Mouse (Mus musculus): ENCODE data around the gene Lats1. TPM values are rescaled to one million over a fixed set of nuclear protein-coding genes. Genes with fewer than 3 reads are reported as not detected.

Lats1 gene
- total and polyA plus RNA-seq, 3 experiments = 11.1 to 73.4 (median 17.8) TPM

- DNase-seq (ENCODE audit: low read depth, low spot score) = peak; percentile 98
- peak within 1 kb of the TSS; percentile 81 for H3K27ac ChIP-seq (ENCODE audit: control insufficient read depth, low read depth, low read length)
- H3K27me3 ChIP-seq (ENCODE audit: control insufficient read depth in 1 of 2, insufficient read depth in 2 of 2, low read length in 2 of 2) = no peaks in the 10 kb centered on the region
- H3K79me2 ChIP-seq (ENCODE audit: control insufficient read depth, insufficient read depth, low read length, poor library complexity) = peaks cover 40% of the 10 kb centered on the region
- peak within 1 kb of the TSS; percentile 79 to 87 for H3K4me3 ChIP-seq (ENCODE audit: control insufficient read depth in 1 of 2, insufficient read depth in 1 of 2, low read depth in 2 of 2, low read length in 2 of 2)
- H3K9me3 ChIP-seq (replicated peaks; ENCODE audit: insufficient read depth, low read length) = no peaks in the 10 kb centered on the region
- H3K4me1 ChIP-seq (ENCODE audit: control insufficient read depth in 1 of 2, insufficient read depth in 2 of 2, low read length in 2 of 2) = peaks cover 6 to 12% of the 10 kb centered on the region in 2 experiments; a peak in 3 of 4 replicates
- peak within 1 kb of the TSS; percentile 85 for H3K9ac ChIP-seq (ENCODE audit: control insufficient read depth, low read depth, low read length, poor library complexity, severe bottlenecking)
- H3K36me3 ChIP-seq (ENCODE audit: control insufficient read depth in 1 of 2, insufficient read depth in 2 of 2, low read length in 2 of 2) = peaks cover 0 to 20% of the 10 kb centered on the region in 2 experiments; a peak in 2 of 4 replicates
- TF ChIP-seq GATA1 (IDR thresholded peaks at IDR 0.05; ENCODE audit: low read depth, low read length) = peak; percentile 13; the same call in 1 of the 2 replicates
- peak; percentile 80 to 94 for TF ChIP-seq POLR2A (IDR thresholded peaks at IDR 0.05; ENCODE audit: control insufficient read depth in 1 of 2, insufficient read depth in 1 of 2, low read depth in 1 of 2, low read length in 2 of 2, poor library complexity in 1 of 2)
- TF ChIP-seq MEF2A (IDR thresholded peaks at IDR 0.05; ENCODE audit: extremely low read depth, insufficient replicate concordance, low read depth, low read length, poor library complexity, severe bottlenecking) = no peak
- no peak for TF ChIP-seq TAL1 (IDR thresholded peaks at IDR 0.05; ENCODE audit: low read length)
- TF ChIP-seq CHD1 (IDR thresholded peaks at IDR 0.05; ENCODE audit: low read depth, low read length) = no peak
- TF ChIP-seq MXI1 (IDR thresholded peaks at IDR 0.05; ENCODE audit: low read depth, low read length) = peak; percentile 38; the same call in 1 of the 2 replicates
- no peak for TF ChIP-seq MAZ (IDR thresholded peaks at IDR 0.05; ENCODE audit: low read depth, low read length)
- no peak for TF ChIP-seq GABPA (IDR thresholded peaks at IDR 0.05; ENCODE audit: low read depth, low read length)
- TF ChIP-seq EP300 (IDR thresholded peaks at IDR 0.05; ENCODE audit: low read depth in 1 of 2, low read length in 2 of 2) = no peak
- TF ChIP-seq USF1 (IDR thresholded peaks at IDR 0.05; ENCODE audit: low read depth, low read length) = no peak
- no peak for TF ChIP-seq E2F4 (IDR thresholded peaks at IDR 0.05; ENCODE audit: borderline replicate concordance, low read depth, low read length)
- TF ChIP-seq TCF12 (IDR thresholded peaks at IDR 0.05; ENCODE audit: low read depth, low read length) = no peak
- no peak for TF ChIP-seq BHLHE40 (IDR thresholded peaks at IDR 0.05; ENCODE audit: borderline replicate concordance, low read depth, low read length)
- TF ChIP-seq POLR2AphosphoS2 (IDR thresholded peaks at IDR 0.05; ENCODE audit: low read length) = peak; percentile 74; the same call in 1 of the 2 replicates
- TF ChIP-seq TBP (IDR thresholded peaks at IDR 0.05; ENCODE audit: low read depth, low read length) = peak; percentile 85
- no peak for TF ChIP-seq ZNF384 (IDR thresholded peaks at IDR 0.05; ENCODE audit: low read depth, low read length)
- TF ChIP-seq MAFK (IDR thresholded peaks at IDR 0.05; ENCODE audit: borderline replicate concordance, low read depth, low read length) = no peak
- TF ChIP-seq UBTF (IDR thresholded peaks at IDR 0.05; ENCODE audit: borderline replicate concordance, insufficient read depth, low read depth, low read length) = 0 out of 2 replicates have a peak, but pooled peaks have one; percentile 46
- no peak for TF ChIP-seq POLR2AphosphoS5 (IDR thresholded peaks at IDR 0.05; ENCODE audit: borderline replicate concordance, low read depth, low read length)
- no peak for TF ChIP-seq MYC (IDR thresholded peaks at IDR 0.05; ENCODE audit: low read depth, low read length)
- no peak for TF ChIP-seq ZC3H11A (IDR thresholded peaks at IDR 0.05; ENCODE audit: low read depth, low read length)
- TF ChIP-seq RAD21 (IDR thresholded peaks at IDR 0.05; ENCODE audit: low read depth, low read length) = no peak
- no peak for TF ChIP-seq RCOR1 (IDR thresholded peaks at IDR 0.05; ENCODE audit: low read depth, low read length)
- TF ChIP-seq CHD2 (IDR thresholded peaks at IDR 0.05; ENCODE audit: low read length) = no peak
- TF ChIP-seq USF2 (IDR thresholded peaks at IDR 0.05; ENCODE audit: borderline replicate concordance in 1 of 2, insufficient read depth in 1 of 2, low read depth in 1 of 2, low read length in 2 of 2) = no peak
- TF ChIP-seq NELFE (IDR thresholded peaks at IDR 0.05; ENCODE audit: low read depth, low read length) = peak; percentile 94
- no peak for TF ChIP-seq ETS1 (IDR thresholded peaks at IDR 0.05; ENCODE audit: low read depth, low read length)
- peak; percentile 74 for TF ChIP-seq SIN3A (IDR thresholded peaks at IDR 0.05; ENCODE audit: low read length)
- no peak for TF ChIP-seq MYB (IDR thresholded peaks at IDR 0.05; ENCODE audit: low read depth, low read length)
- no peak for TF ChIP-seq CTCF (IDR thresholded peaks at IDR 0.05 in 2 of 3, conservative IDR thresholded peaks at IDR 0.05 in 1 of 3; ENCODE audit: control insufficient read depth in 1 of 3, insufficient read depth in 1 of 3, low read depth in 2 of 3, low read length in 3 of 3, poor library complexity in 1 of 3, severe bottlenecking in 1 of 3)
- no peak for TF ChIP-seq SMC3 (IDR thresholded peaks at IDR 0.05; ENCODE audit: low read depth, low read length)
- no peak for TF ChIP-seq MAX (IDR thresholded peaks at IDR 0.05; ENCODE audit: low read length)
- TF ChIP-seq KAT2A (conservative IDR thresholded peaks at IDR 0.05; ENCODE audit: low read depth, low read length) = no peak; the same call in 1 of the 2 replicates
- no peak for TF ChIP-seq JUND (IDR thresholded peaks at IDR 0.05; ENCODE audit: low read depth, low read length)
- peak; percentile 87 for TF ChIP-seq ELF1 (IDR thresholded peaks at IDR 0.05; ENCODE audit: low read depth, low read length)
- no peak for TF ChIP-seq ZKSCAN1 (IDR thresholded peaks at IDR 0.05; ENCODE audit: low read depth, low read length)
Observed at GRCm38 (mm10) chr10:7725751-7726500, 44.9 kb downstream of the Lats1 start, which contains the start of gene Katna1. Gene Katna1 (plus strand): TSS chr10:7726000.
